Mouse (Mus musculus) C2C12 (cell line): ENCODE results near the gene Fgd6. TPM values are rescaled to one million over a fixed set of nuclear protein-coding genes. Genes with fewer than 3 reads are reported as not detected.

Experiments used
- H3K27me3 ChIP-seq: one replicate; pipeline ENCODE4 v1.6.1; 2011; ENCODE audit not compliant: control insufficient read depth, insufficient read depth, insufficient read length
- H3K36me3 ChIP-seq: one replicate; pipeline ENCODE4 v1.6.1; 2011; ENCODE audit not compliant: control insufficient read depth, insufficient read depth
- H3K4me3 ChIP-seq: one replicate; pipeline ENCODE4 v1.5.1; 2011; ENCODE audit warnings: mild to moderate bottlenecking, control low read depth; ENCODE audit not compliant: poor library complexity, insufficient read depth, severe bottlenecking
- H3K79me2 ChIP-seq: one replicate; pipeline ENCODE4 v1.6.1; 2011; ENCODE audit not compliant: control insufficient read depth, insufficient read depth
- H3K79me3 ChIP-seq: one replicate; pipeline ENCODE4 v1.6.1; 2011; ENCODE audit warnings: low read depth, control low read depth
- H3ac ChIP-seq: one replicate; pipeline ENCODE3; 2011; ENCODE audit warnings: low read depth; ENCODE audit not compliant: control insufficient read depth, insufficient read length
- CEBPB ChIP-seq: IDR thresholded peaks from one replicate; pipeline ENCODE4 v1.6.1; 2011; ENCODE audit warnings: low read depth, mild to moderate bottlenecking, control low read depth, moderate library complexity
- CTCF ChIP-seq: IDR thresholded peaks from one replicate; pipeline ENCODE4 v1.5.1; 2011; ENCODE audit not compliant: control insufficient read depth, insufficient read depth, insufficient read length
- FOSL1 ChIP-seq: IDR thresholded peaks from one replicate; pipeline ENCODE4 v1.8.0; 2011; ENCODE audit warnings: mild to moderate bottlenecking, low read length; ENCODE audit not compliant: poor library complexity, insufficient read depth, severe bottlenecking
- MAX ChIP-seq: IDR thresholded peaks from one replicate; pipeline ENCODE4 v1.6.1; 2011; ENCODE audit warnings: mild to moderate bottlenecking, control low read depth
- MYOD1 ChIP-seq: IDR thresholded peaks from one replicate; pipeline ENCODE4 v1.6.1; 2011; ENCODE audit warnings: low read depth; ENCODE audit not compliant: control insufficient read depth, insufficient read length
- MYOG ChIP-seq: IDR thresholded peaks from one replicate; pipeline ENCODE4 v1.6.1; 2011; ENCODE audit not compliant: control insufficient read depth, insufficient read length; ENCODE audit errors: extremely low read depth
- USF1 ChIP-seq: IDR thresholded peaks from one replicate; pipeline ENCODE4 v1.6.1; 2011; ENCODE audit warnings: low read depth, mild to moderate bottlenecking, control low read depth, moderate library complexity
- polyA plus RNA-seq: library from polyadenylated mRNA; unstranded; fragments of >200 nt; fragmentation: generic; extraction: Trizol; gene quantifications from one replicate; pipeline ENCODE4 v1.2.1, GENCODE M21; 2012; ENCODE audit warnings: missing spikeins

Fgd6 gene
- polyA plus RNA-seq, 1 experiment, result 1.3 TPM

DNA sequence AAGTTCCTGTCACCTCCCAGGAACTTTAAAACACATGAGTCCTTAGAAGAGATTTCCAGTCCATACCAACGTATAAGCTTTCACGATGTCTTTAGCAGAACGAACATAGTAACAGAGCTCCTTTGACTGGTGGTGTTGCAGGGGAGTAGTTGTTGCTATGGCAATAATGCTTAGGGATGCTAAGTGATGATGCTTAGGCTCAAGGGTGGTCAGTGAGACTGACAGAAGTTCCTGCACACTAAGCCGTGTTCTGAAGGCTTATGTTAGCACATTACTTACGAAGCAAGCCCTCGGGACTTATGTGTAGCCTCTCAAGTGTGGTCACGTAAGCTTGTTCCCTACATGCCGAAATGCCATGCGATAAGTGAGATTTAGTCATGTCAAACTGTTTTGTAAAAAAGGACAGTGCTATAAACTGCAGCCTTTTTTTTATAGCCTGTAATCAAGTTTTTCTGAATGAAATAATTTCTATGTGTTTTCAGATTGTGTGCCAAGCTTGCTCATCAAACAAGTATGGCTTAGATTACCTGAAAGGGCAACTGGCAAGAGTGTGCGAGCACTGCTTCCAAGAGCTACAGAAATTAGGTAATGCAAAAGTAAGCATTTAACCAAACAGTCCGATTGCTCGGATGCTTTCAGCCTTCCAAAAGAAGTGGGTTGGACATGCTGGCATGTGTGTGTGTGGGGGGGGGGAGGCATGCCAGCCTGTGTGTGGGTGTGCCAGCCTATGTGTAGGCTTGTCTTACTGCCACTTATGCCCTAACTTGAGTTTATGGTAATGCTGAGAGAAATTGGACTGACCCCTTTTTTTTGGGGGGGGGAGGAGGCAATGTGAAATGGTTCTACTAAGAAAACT lies 99.0 kb downstream of the Fgd6 start:
- Histone ChIP-seq H3K4me3 (no peak overlapping the region), H3ac (no peak overlapping the region), H3K36me3 (no peaks in the 10 kb centered on the region), H3K27me3 (no peaks in the 10 kb centered on the region), H3K79me3 (no peaks in the 10 kb centered on the region), H3K79me2 (no peaks in the 10 kb centered on the region)
- TF ChIP-seq FOSL1, result no peak
- TF ChIP-seq MAX, result no peak
- no peak for TF ChIP-seq USF1
- TF ChIP-seq CTCF, result no peak
- TF ChIP-seq MYOD1, result no peak
- no peak for TF ChIP-seq CEBPB
- no peak for TF ChIP-seq MYOG

DNA sequence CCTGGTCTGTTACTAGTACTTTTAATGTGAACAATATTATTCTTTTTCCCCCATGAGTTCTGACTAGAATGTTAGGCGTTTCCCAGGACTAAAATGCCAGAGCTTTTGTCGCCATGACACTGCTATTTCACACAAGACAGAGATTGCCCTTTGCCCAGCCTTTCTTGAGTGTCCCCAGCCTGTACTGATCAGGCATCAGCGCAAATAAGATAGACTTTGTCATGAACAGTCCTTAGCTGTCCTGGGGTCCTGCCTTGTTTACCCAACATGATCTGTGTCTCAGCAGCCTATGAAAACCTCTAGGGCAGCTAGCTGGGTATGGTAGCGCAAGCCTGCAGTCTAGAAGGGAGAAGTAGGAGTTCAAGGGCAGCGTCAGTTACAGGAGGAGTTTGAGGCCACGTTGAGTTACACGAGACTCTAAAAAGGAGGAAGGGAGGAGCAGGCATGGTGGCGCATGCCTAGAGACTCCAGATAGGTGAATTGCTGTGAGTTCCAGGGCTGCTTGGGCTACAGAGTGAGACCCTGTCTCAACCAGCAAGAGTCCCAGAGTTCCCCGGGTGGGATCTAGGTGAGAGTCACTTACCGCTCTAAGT lies 103.2 kb downstream of the Fgd6 start:
- no peak overlapping the region for H3K4me3 ChIP-seq
- no peaks in the 10 kb centered on the region for H3K79me2 ChIP-seq
- no peak overlapping the region for H3ac ChIP-seq
- no peaks in the 10 kb centered on the region for H3K36me3 ChIP-seq
- H3K27me3 ChIP-seq, result no peaks in the 10 kb centered on the region
- TF ChIP-seq MYOD1 (no peak), MAX (no peak), CTCF (no peak), MYOG (no peak), CEBPB (no peak), USF1 (no peak), FOSL1 (no peak)
- H3K79me3 ChIP-seq, result no peaks in the 10 kb centered on the region

DNA sequence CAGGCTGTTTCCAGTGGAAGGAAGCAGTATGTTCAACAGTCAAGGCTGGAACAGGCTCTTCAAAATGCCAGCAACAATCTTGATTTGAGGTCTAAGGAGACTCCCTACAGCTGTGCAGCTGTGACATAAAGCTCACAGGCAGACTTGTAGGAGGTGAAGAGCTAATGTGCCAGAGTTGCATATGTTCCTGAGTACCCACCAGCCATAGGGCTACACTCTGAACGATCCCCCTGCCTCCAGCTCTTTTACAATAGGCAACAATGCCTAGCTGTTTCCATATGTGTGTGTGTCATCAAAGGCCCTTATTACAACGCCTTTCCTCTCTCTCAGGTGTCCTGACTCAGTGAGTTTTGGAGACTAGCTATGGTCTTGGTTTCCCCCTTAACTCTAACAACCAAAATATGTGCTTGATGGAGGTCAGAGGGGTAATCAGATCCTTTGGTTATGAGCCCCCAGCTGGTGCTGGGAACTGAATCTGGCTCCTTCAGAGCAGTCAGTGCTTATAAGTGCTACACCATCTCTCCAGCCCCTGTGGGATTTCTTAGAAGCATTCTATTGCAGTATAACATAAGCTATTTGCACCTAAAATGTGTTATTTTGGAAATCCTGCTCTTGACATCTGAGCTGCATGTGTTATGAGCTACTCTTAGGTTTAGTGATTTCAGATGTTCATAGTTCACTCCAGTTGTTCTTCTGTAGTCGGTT lies 104.6 kb downstream of the Fgd6 start:
- Histone ChIP-seq H3K27me3 (no peaks in the 10 kb centered on the region), H3K36me3 (no peaks in the 10 kb centered on the region), H3ac (no peak overlapping the region), H3K79me3 (no peaks in the 10 kb centered on the region), H3K79me2 (no peaks in the 10 kb centered on the region), H3K4me3 (no peak overlapping the region)
- no peak for TF ChIP-seq CEBPB
- no peak for TF ChIP-seq CTCF
- no peak for TF ChIP-seq MYOG

DNA sequence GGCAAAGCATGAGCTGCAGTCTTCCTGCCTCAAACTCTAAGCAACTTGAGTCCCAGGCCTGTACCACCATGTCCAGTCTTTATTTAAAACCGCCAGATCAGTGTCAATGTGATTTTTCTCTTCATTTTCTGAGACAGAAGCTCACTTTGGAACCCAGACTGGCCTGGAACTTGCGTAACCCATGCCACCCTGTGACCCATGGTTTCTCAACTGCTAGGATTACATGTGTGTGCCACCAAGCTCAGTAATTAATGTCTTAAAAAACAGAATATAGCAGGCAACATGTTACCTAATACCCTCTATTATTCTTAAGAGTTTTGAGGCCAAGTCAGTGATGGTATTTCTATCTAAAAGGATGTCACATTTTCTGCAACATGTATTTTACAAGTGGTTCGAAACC lies 106.6 kb downstream of the Fgd6 start:
- H3K79me2 ChIP-seq, result no peaks in the 10 kb centered on the region

DNA sequence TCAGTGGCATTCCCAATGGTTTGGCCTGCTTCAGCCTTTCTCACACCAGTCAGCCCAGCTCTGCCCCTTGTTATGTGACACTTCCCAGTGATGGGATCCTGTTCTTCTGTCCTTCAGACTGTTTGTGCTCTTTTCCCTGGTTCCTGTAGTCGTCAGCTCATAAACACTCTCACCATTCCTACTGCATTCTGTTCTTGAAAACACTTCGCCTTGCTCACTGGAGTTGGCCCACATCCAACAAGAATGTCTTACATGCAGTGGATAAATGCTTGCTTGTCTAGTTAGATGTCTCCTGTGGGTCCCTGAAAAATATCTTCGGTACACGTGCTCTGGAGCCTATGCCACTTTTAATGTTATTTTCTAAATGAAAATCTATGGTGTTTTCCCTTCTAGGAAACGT lies 108.8 kb downstream of the Fgd6 start:
- no peak overlapping the region for H3ac ChIP-seq
- H3K36me3 ChIP-seq, result no peaks in the 10 kb centered on the region
- no peak overlapping the region for H3K4me3 ChIP-seq
- H3K79me2 ChIP-seq, result peaks cover 21% of the 10 kb centered on the region
- peaks cover 2% of the 10 kb centered on the region for H3K79me3 ChIP-seq
- TF ChIP-seq CEBPB (no peak), FOSL1 (no peak), MYOG (no peak), CTCF (no peak), USF1 (no peak), MAX (no peak), MYOD1 (no peak)
- no peaks in the 10 kb centered on the region for H3K27me3 ChIP-seq

More for the DNA sequence above, 106.6 kb downstream of the Fgd6 start:
- H3K4me3 ChIP-seq, result no peak overlapping the region
- no peaks in the 10 kb centered on the region for H3K79me3 ChIP-seq
- no peaks in the 10 kb centered on the region for H3K27me3 ChIP-seq
- H3ac ChIP-seq, result no peak overlapping the region
- H3K36me3 ChIP-seq, result no peaks in the 10 kb centered on the region
- TF ChIP-seq MAX, result no peak
- TF ChIP-seq USF1, result no peak
- TF ChIP-seq MYOD1, result no peak
- TF ChIP-seq CTCF, result no peak
- TF ChIP-seq MYOG, result no peak
- no peak for TF ChIP-seq FOSL1
- TF ChIP-seq CEBPB, result no peak
